Mouse (Mus musculus): ENCODE data around the gene Swsap1. TPM values are rescaled to one million over a fixed set of nuclear protein-coding genes. Genes with fewer than 3 reads are reported as not detected.

Swsap1 gene
- total RNA-seq, 2 experiments from 2014 or later: 12.3 to 14.2 TPM

DNA sequence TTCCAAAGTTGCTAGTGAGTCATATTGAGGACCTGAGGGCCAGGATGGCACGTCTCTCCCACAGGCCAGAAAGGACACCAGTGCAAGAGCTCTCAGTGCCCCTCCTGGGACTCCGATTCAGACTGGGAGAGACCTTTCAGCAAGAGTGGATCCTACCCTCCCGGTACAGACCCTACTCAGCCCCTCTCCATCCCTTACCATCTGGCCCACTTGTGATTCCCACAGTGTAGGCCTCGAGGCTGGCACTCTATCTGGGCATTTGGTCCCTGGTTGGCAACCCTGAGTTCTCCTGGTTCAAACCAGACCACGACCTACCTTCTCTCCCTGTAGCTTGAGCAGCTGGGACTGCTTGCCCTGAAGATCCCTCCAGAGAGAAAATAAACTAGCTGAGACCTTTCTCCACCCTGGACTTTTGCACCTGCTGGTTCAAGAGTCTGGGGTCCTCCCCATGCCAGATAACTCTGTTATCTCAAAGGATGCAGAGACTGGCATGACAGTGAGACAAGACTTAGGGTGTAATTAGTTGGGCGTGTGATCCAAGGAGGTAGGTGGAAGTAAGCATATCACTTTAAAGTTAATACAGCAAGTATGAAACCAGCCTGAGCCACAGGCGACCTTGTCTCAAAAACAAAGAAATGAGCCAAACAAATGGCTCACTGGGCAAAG, 20.0 kb upstream of the Swsap1 start:
- DNase-seq (ENCODE audit: low spot score in 2 of 2): no peak

DNA sequence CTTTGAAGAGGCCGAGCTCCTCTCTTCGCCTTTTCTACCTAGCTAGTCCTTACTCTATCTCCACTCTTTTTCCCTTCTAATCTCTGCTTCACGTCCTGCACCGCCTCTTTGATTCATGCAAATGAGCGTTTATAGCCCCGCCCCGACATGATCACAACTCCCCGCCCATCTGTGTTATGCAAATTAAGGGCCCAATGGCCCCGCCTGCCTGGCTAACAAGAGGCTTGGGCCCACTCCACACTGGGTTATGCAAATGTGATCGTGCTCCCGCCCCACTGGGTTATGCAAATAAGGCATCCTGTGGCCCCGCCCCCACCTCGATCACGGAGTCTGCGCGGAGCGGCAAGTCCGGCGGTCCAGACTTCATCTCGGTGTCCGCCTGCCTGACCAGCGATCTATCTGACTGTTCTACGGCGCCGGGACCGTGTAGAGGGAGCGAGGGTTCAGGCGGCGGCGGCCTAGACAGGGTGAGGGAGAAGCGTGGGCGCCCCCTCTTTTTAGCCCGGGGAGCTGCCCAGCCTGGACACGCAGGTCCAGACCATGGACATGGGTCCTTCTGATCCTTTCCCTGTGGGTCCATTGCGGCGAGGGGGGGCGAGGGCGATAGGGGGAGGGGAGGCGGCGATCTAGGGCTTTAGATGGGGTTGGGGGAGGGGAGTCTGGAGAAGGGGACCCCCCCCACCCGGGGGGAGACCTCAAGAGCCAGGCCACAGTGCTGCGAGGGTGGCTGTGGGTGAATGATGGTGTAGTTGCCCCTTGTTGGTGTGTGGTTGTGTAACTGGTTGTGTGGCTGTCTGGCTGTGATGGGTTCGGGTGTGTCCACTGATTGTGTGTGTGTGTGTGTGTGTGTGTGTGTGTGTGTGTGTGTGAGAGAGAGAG, 18.6 kb upstream of the Swsap1 start, which contains the start of gene Plppr2:
Gene Plppr2 (plus strand): TSS at position 342 of the 879 bp plus-strand sequence.
- peak; percentile 91 for DNase-seq (ENCODE audit: low spot score in 2 of 2)

DNA sequence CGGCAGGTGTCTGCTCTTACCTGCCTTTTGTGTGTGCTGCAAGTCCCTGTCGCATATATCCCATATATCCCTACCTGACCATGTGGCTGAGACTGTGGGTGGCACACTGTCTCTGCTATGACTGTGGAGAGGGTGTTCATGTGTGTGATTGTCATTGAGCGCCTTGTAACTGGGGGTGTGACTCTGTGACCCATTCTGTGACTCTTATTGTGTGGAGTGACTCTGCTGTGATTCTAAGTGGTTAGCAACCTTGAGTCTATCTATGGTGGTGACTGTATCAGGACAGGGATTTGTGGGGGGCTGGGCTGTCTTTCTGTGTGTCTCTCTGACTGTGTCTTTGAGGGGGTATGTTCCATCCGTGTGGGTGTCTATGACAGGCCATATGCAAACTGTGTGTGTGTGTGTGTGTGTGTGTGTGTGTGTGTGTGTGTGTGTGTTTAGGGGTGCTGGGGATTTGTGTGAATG, 17.8 kb upstream of the Swsap1 start:
- DNase-seq (ENCODE audit: low spot score in 2 of 2): no peak

DNA sequence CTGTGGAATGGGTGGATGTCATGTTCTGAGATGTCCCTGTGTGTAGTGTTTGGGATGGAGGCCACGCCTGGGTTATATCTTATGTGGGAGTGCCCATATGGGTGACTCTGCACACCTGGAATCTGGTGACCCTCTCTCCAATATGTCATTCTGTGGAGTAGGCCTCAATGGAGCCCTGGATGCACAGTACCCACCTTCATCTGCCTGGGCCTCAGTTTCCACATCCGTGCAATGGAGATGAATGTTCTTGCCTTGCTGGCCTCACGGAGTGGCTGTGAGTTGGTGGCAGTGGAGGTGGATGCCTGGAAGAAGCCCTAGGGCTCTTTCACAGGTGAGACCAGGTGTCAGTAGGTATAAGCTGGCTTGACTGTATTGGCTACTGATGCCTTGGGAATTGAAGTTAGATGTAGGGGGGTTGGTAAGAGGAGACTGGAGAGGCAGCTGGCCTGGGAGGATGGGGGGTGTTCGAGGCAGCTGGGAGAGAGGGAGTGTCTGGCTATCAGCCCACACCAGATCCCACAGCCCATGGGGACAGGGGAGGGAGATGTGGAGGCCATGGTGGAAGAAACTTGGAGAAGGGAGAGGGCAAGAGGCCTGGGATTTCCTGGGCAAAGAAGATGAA, 17.2 kb upstream of the Swsap1 start:
- DNase-seq (ENCODE audit: low spot score in 2 of 2): no peak

DNA sequence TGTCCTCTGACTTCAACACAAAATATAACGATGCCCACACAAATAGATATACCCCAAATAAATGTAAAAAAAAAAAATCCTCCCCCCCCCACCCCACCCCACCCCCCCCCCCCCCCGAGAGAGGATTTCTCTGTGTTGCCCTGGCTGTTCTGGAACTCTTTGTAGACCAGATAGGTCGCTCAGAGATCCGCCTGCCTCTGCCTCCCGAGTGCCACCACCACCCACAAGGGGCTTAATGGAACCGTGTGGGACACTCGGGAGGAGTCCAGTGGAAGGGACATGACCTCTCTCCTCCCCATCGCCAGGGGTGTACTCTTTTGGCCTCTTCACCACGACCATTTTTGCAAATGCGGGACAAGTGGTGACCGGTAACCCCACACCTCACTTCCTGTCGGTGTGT, 12.5 kb upstream of the Swsap1 start:
- DNase-seq (ENCODE audit: low spot score in 2 of 2): no peak

DNA sequence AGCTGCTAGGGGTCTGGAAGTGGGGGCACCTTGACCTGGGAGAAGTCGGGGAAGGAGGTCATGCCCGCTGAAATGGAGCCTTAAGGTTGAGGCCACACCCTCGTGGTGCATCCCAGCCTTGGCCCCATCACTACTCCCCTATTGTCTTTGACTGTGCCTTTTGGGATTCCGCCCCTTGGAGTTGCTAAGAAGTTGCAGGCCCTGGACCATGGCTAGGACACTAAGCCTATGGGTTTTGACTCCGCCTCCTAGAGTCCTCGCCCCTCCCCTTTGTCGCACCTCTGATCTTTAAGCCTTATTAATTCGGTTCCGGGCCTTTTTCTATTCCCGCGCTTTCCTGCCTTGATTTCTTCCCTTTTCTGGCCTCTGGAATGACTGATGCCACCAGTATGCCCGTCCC, 11.9 kb upstream of the Swsap1 start:
- DNase-seq (ENCODE audit: low spot score in 2 of 2): no peak

DNA sequence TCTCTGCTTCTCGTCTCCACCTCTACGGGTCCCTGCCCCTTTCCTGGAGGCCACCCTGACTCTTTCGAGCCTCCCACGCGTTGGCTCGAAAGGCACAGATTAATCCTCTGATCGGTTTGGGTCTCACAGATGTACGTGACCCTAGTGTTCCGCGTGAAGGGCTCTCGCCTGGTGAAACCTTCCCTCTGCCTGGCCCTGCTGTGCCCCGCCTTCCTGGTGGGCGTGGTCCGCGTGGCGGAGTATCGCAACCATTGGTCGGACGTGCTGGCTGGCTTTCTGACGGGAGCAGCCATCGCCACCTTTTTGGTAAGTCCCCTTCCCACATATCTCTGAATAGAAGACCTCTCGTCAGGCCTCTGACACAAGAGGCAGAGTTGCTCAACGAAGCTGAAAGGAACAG, 11.3 kb upstream of the Swsap1 start:
- no peak for DNase-seq (ENCODE audit: low spot score in 2 of 2)

DNA sequence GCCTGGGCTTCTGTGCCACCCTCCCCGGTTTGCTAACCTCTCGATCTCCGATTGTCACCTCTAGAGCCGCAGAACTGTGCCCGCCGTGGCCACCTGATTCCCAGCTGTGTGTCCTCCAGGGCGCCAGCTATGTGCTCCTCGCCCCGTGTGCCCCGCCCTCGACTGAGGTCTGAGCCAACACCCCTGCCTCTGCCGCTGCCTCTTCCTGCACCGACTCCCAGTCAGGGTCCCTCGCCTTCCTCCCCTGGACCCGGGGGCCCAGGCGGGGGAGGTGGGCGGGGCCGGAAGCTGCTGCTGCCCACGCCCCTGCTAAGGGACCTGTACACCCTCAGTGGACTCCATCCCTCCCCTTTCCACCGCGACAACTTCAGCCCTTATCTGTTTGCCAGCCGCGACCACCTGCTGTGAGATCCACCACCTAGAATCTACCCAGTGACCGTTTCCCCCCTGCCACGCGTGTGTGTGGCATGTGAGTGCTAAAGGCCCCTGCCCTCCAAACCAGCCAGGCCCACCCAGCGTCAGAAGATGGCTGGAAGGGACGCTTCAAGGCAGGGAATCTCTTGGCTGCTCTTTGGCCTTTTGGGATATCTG, 7.9 kb upstream of the Swsap1 start:
- no peak for DNase-seq (ENCODE audit: low spot score in 2 of 2)

DNA sequence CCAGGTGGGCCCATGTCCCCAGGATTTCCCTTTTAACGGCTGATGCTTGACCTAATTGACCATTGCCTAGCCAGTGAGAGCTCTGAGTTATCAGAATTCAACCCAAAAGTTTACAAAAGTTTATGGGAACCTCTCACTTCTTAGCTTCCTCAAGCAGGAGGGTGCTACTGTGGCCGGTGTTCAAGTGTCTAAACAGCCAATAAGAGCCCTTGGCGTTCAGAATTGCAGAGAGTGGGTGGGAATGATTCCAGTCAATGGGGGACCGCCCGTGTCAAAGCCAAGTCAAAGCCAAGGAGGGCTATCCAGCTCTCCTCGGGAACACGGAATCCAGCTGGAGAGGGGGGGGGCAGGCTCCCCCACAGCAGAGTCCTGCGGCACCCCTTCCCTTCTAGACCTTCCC, 7.4 kb upstream of the Swsap1 start:
- no peak for DNase-seq (ENCODE audit: low spot score in 2 of 2)

DNA sequence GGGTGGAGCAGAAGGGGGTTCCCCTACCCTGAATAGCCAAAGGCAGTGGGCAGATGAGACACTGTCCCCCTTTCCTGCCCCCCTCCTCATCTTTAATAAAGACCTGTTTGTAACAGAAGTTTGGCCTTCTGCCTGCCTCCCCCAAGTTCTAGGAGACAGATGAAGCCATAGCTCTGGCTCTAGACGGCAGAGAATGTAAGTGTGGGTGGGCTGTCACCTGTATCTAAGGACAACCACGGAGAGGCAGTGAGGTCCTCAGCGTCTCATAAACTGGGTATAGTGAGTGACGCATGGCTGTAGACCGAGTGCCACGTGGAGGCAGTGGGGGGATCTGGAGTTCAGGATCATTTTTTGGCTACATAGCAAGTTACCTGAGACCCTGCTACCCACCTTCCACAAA, 6.8 kb upstream of the Swsap1 start:
- DNase-seq (ENCODE audit: low spot score in 2 of 2): no peak

DNA sequence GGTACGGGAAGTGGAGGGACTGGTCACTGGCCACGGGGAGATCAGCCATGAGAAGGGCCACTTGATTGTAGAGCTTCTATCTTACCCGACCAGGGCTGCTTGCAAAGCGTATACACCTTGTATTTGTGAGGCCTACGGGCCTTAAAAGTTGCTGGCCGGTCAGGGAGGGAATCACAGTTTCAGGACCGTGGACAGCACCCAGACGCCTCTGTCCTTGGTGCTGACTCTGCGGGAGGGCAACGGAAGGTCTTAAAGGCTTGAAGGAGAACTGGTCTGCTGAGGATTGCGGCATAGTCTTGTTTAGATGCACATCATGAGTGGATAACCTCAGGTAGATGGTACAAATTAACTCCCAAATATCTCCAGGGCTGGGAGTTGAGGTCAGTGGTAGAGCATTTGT, 5.2 kb upstream of the Swsap1 start:
- DNase-seq (ENCODE audit: low spot score in 2 of 2): peak; percentile 78 to 83

DNA sequence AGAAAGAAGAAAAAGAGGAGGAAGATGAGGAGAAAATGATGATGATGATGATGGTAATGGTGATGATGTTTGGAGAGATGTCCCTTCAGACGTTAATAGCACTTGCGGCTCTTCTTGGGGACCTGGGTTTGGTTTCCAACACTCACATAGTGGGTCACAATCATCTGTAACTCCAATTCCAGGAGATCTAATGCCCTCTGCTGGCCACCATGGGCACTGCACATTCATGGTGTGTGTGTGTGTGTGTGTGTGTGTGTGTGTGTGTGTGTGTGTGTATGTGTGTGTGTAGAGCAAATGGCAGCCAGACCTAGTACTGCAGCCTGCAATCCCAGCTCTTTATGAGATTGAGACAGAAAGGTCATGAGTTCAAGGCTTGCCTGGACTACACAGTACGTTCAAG, 3.6 kb upstream of the Swsap1 start:
- DNase-seq (ENCODE audit: low spot score in 2 of 2): no peak

DNA sequence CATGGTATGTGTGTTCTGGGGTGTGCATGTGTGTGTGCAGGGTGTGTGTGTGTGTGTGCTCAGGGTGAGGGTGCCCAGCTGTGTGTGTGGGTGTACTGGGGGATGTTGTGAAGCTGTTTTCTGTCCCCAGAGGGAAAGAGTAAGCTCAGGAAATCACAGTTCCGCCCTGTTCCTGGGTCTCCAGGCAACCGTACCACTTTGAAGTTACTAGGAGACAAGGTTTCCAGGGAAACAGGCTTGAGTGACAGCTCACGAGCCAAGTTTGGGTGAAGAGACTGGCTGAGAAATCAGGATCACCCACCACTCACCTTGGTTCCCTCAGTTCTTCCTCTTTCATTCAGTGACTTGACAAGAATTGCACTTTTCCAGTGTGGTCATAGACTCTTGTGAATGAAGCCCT, 2.0 kb upstream of the Swsap1 start:
- DNase-seq (ENCODE audit: low spot score in 2 of 2): no peak

DNA sequence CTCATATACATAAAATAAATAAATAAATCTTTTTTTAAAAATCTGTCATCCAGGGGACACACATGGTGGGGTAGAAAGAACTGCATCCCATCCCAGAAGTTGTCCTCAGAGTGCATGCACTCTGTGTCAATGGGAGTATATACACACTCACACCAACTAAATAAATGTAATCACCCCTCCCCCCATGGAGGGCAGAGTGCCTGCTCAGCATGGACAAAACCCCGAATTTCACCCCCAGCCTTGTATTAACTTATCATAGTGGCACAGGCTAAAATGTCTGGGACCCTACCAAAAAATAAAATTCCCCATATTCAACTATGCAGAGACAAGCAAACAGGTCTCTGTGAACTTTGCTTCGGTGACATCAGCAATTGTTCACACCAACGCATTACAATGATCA, 920 bp upstream of the Swsap1 start:
- no peak for DNase-seq (ENCODE audit: low spot score in 2 of 2)

DNA sequence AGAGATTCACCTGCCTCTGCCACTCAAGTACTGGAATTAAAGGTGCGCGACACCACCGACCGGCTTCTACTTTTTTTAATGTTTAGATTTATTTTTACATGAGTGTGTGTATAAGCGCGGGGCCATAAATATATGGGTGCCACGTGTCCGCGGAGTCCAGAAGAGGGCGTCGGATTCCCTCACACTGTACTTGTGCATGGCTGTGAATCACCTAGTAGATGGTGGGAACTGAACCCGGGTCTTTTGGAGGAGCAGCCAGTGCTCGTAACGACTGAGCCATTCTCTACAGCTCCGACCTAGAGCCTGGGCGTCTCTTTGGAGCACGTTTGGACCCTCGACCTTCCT, 358 bp upstream of the Swsap1 start:
- no peak for DNase-seq (ENCODE audit: low spot score in 2 of 2)

DNA sequence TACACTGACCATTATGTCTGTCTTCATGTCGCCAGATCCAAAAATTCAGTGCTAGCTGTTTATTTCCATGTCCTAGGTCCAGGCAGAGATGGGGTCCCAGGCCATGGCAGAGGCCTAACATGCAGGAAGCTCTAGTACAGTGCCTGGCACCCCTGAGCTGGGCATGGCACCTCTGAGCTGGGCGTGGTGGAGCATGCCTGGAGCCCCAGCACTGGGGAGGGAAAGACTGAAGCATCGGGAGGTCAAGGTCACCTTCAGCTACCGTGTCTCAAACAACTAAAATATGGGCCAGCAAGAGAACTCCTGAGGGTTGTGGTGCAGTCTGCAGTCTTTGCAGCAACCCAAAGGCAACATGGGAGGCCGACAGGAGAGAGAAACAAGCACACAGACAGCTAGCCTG, 2.8 kb downstream of the Swsap1 start:
- DNase-seq (ENCODE audit: low spot score in 2 of 2): no peak

DNA sequence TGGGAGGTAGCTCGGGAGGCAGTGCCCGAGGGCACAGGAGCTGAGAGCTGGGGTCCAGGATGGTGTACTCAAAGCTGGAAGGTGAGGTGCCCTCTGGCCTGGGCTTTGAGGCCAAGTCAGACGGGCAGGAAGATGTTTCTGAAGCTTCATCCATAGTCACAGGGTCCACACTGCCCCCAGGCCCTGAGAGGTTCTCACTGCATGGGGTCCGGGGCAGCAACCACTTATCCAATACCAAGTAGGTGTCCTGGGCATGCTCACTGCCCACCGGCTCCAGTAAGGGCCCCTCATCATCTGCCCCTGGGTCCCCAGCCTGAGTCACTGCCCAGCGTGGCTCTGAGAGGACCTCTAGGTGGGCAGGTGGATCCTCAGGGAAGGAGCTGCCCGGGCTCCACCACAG, 3.7 kb downstream of the Swsap1 start:
- DNase-seq (ENCODE audit: low spot score in 2 of 2): no peak

DNA sequence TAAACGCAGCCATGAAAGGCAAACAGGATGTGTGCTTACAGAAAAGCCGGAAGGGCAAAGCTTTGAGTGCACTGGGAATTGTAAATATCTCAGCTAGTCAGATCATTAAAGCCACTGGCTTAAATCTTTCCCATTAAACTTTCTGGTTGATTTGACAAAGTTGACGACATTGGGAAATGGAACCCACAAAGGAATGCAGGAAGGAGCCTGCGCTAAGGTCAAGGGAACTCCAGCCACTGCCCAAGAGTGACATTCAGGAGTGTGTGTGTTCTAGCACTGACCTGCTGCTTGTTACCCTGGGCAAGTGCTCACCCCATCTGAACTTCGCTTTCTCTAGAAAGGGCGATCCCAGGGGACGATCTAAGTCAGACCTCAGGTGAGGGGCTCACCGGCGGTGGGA, 4.6 kb downstream of the Swsap1 start:
- no peak for DNase-seq (ENCODE audit: low spot score in 2 of 2)

DNA sequence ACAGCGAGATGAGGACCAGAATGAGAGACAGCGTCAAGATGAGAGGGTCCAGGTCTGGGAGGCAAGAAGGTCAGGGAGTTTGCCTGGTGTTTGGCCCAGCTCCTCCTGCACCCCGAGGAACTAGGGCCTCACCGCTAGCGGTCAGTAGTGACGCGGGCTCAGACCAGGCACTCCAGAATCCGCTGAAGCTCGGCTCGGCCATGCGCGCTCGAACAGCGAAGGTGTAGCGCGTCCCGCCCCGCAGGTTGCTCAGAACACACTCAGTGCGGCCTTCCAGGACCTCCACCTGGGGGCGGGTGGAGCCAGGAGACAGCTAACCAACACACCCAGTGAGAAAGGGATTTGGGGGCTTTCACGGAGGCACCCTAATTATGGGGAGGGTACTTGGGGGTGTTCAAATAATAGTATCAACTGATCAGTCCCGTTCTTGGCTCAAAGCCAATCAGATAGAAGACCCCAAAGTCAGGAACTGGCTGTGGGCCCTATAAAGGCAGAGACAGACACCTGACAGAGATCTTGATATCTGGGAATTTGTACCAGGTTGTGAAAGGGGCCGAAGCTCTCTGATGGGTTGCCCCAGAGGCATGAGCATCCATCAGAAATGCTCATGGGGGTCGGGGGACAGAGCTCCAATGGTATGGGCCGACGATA, 5.1 kb downstream of the Swsap1 start:
- DNase-seq (ENCODE audit: low spot score in 2 of 2): no peak

DNA sequence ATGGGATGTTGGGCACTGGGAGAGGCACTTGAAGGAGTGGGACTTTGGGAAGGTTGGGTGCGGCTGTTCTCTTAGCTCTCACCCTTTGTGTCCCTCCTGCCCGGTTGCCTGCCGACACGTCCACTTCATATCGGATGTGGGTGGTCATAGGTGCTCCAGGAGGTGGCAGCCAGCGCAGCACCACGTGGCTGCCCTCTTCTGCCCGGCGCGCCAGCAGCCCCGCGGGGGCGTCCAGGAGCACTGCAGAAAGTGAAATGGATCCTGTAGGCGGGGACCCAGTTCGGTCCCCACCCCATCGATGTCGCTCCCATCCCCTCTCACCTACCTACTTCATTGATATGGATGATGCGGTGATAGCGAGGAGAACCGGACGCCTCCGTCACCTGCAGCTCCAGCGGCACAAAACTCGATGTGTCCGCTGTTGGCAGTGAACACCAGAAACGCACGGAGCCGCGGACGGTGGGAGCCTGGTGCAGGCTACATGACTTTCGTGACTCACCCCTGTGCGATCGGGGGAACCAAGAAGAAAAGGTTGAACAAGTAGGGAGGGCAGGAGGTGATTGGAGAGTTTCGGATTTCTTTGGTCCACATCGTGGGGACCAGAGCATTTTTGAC, 5.9 kb downstream of the Swsap1 start:
- no peak for DNase-seq (ENCODE audit: low spot score in 2 of 2)

DNA sequence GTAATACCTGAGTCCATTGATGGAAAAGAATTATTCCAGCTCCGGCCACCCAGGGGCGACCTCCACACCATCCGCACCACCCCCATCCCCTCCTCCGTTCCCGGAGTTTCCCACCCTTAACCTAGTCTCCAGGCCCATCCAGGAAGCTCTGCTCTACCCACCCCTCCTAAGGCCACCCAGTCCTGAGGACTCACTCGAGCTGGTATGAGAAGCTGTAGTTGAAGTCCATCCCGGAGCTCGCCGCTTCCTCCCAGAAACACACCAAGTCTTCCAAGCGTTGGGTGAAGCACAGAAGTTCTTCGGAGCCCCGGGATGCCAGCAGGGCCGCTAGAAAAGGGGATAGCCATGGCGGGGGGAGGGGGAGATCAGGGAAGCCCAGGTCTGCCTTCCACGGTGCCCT, 6.5 kb downstream of the Swsap1 start:
- DNase-seq (ENCODE audit: low spot score in 2 of 2): no peak

Measured in adrenal gland, adult 18-20 months (tissue).